In the genomic region with DNA sequence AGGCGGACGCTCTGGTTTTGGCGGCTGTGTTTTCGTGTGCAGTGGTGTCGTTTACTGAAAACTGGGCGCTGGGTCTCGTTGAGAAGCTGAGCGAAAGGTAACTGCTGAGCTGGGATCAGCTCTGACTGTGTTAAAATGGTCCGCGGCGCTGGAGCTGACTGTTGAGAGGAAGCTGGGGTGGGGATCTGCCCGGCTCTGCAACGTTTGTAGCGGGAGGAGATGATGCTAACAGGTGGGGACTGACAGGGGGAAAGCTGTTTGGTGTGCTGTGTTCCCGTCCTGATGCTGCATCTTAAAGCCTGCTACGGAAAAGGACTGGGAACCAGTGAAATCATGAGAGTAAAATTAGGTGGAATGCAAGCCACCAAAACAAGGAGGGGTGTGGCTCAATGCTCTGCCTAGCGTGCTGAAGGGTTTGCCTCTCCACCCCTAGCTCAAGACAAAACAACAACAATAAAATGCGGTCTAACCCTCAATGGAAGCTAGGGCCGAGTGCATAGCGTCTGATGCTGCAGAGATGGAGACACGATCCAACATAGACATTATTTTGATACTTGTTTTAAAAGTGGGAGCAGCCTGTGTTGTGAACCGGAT, we compare ENCODE assay signal across 8 mouse cellular contexts. TPM values are rescaled to one million over a fixed set of nuclear protein-coding genes. Genes with fewer than 3 reads are reported as not detected.
DNase-seq lines count a peak whose midpoint lies in the region; ATAC-seq and TF ChIP-seq lines count a peak whose summit lies in the region.

No protein-coding gene starts in this region.

- no peak for DNase-seq in heart, embryonic 10.5 days (ENCODE audit: low spot score)
- DNase-seq in heart, postnatal 14 days, result no peak
- DNase-seq in forebrain, embryonic 11.5 days (ENCODE audit: low spot score), result no peak
- peak in 2 of 3 experiments; percentile 22 to 24 for DNase-seq in liver, embryonic 14.5 days (ENCODE audit: low read depth in 3 of 3, low spot score in 3 of 3)
- DNase-seq in layer of hippocampus, postnatal 36 days, result no peak
- DNase-seq in c-Kit-positive CD71-positive TER-119-positive erythroid progenitor cells, embryonic 14.5 days (ENCODE audit: low spot score), result no peak
- no peak for DNase-seq in cerebellum, adult 11 months

- ATAC-seq in forebrain, embryonic 11.5 days (replicated peaks; ENCODE audit: low FRiP score), result peak; percentile 32
- ATAC-seq in liver, embryonic 14.5 days (ENCODE audit: insufficient read depth), result peak; percentile 57

- peak overlapping the region; percentile 95 for H3K27ac ChIP-seq in heart, embryonic 10.5 days
- H3K27ac ChIP-seq in ES-Bruce4 (ENCODE audit: insufficient read depth, low read length), result no peak overlapping the region
- no peak overlapping the region for H3K27ac ChIP-seq in forebrain, embryonic 11.5 days (ENCODE audit: low read depth, low read length)
- H3K27ac ChIP-seq in liver, embryonic 14.5 days, result peak overlapping the region; percentile 72

- H3K9ac ChIP-seq in ES-Bruce4 (ENCODE audit: low read depth, poor library complexity, severe bottlenecking), result peak overlapping the region; percentile 84
- H3K9ac ChIP-seq in forebrain, embryonic 11.5 days (ENCODE audit: low read length), result peak overlapping the region; percentile 77
- peak overlapping the region; percentile 87 for H3K9ac ChIP-seq in liver, embryonic 14.5 days (replicated peaks)

- TF ChIP-seq POLR2A in ES-Bruce4 (IDR thresholded peaks at IDR 0.05; ENCODE audit: insufficient read depth, low read length), result no peak

- H3K4me2 ChIP-seq in forebrain, embryonic 11.5 days (ENCODE audit: low read depth, low read length, severe bottlenecking), result peak overlapping the region; percentile 55
- peak overlapping the region; percentile 85 for H3K4me2 ChIP-seq in liver, embryonic 14.5 days (ENCODE audit: low read depth)

- H3K4me3 ChIP-seq in heart, embryonic 10.5 days, result peak overlapping the region; percentile 72
- peak overlapping the region; percentile 97 for H3K4me3 ChIP-seq in ES-Bruce4 (ENCODE audit: low read depth, low read length)
- H3K4me3 ChIP-seq in forebrain, embryonic 11.5 days (ENCODE audit: low read depth, low read length), result peak overlapping the region; percentile 65
- H3K4me3 ChIP-seq in liver, embryonic 14.5 days (ENCODE audit: insufficient read depth in 1 of 2, low read depth in 2 of 2, low read length in 2 of 2), result peak overlapping the region; percentile 93 to 96

- peaks cover 7% of the 10 kb centered on the region for H3K4me1 ChIP-seq in heart, embryonic 10.5 days
- peaks cover 2% of the 10 kb centered on the region for H3K4me1 ChIP-seq in ES-Bruce4 (ENCODE audit: control insufficient read depth, insufficient read depth, low read length)
- H3K4me1 ChIP-seq in forebrain, embryonic 11.5 days (replicated peaks; ENCODE audit: control insufficient read depth, insufficient read depth, low read length), result no peaks in the 10 kb centered on the region
- peaks cover 7 to 11% of the 10 kb centered on the region in 2 experiments; a peak in 3 of 4 replicates for H3K4me1 ChIP-seq in liver, embryonic 14.5 days (replicated peaks; ENCODE audit: control insufficient read depth in 2 of 2, insufficient read depth in 2 of 2, low read length in 1 of 2)

- H3K27me3 ChIP-seq in heart, embryonic 10.5 days (ENCODE audit: insufficient read depth, poor library complexity, severe bottlenecking), result no peaks in the 10 kb centered on the region
- H3K27me3 ChIP-seq in ES-Bruce4 (ENCODE audit: control insufficient read depth, insufficient read depth, low read length, poor library complexity, severe bottlenecking), result no peaks in the 10 kb centered on the region
- no peaks in the 10 kb centered on the region for H3K27me3 ChIP-seq in forebrain, embryonic 11.5 days (ENCODE audit: control insufficient read depth, insufficient read depth, low read length)
- H3K27me3 ChIP-seq in liver, embryonic 14.5 days (ENCODE audit: control insufficient read depth, insufficient read depth, low read length), result no peaks in the 10 kb centered on the region

- no peak for TF ChIP-seq EP300 in ES-Bruce4 (IDR thresholded peaks at IDR 0.05; ENCODE audit: insufficient read depth, low read depth, low read length)
- no peak for TF ChIP-seq EP300 in liver, embryonic 14.5 days (IDR thresholded peaks at IDR 0.05; ENCODE audit: low read depth)

- intact Hi-C loops in heart, postnatal 14 days (cut with DNase I), result no loop called here

- no peaks in the 10 kb centered on the region for H3K9me3 ChIP-seq in heart, embryonic 10.5 days
- H3K9me3 ChIP-seq in ES-Bruce4 (replicated peaks; ENCODE audit: control insufficient read depth, insufficient read depth, low read length, poor library complexity, severe bottlenecking), result no peaks in the 10 kb centered on the region
- no peaks in the 10 kb centered on the region for H3K9me3 ChIP-seq in forebrain, embryonic 11.5 days (ENCODE audit: control insufficient read depth, low read length)
- H3K9me3 ChIP-seq in liver, embryonic 14.5 days (ENCODE audit: control insufficient read depth, low read length), result no peaks in the 10 kb centered on the region

- H3K36me3 ChIP-seq in heart, embryonic 10.5 days, result no peaks in the 10 kb centered on the region
- H3K36me3 ChIP-seq in ES-Bruce4 (ENCODE audit: control insufficient read depth, insufficient read depth, low read length, poor library complexity, severe bottlenecking), result peaks cover 10% of the 10 kb centered on the region
- no peaks in the 10 kb centered on the region for H3K36me3 ChIP-seq in forebrain, embryonic 11.5 days (ENCODE audit: control insufficient read depth, insufficient read depth, low read length)
- no peaks in the 10 kb centered on the region for H3K36me3 ChIP-seq in liver, embryonic 14.5 days (replicated peaks; ENCODE audit: control insufficient read depth, insufficient read depth, low read depth)

- 2% methylated on average over 22 of the region's 22 CpGs for WGBS in heart, embryonic 10.5 days
- 1% methylated on average over 22 of the region's 22 CpGs for WGBS in forebrain, embryonic 11.5 days
- WGBS in liver, embryonic 14.5 days (ENCODE audit: insufficient replicate concordance), result under 1% methylated on average over 22 of the region's 22 CpGs

- TF ChIP-seq CTCF in ES-Bruce4 (IDR thresholded peaks at IDR 0.05; ENCODE audit: low read depth, low read length), result no peak
- TF ChIP-seq CTCF in liver, embryonic 14.5 days (IDR thresholded peaks at IDR 0.05; ENCODE audit: low read depth), result no peak

RNA-seq across cellular contexts. Expression of gene Mettl4, which starts 0.4 kb away (rescaled TPM):
- 18.1 and 18.8 TPM in 2 replicates for polyA plus RNA-seq in heart, embryonic 10.5 days (2016; fragmentation: Nextera tagmentation; extraction: Ambion mirVana)
- 1 to 10 TPM; 8.5 TPM for total RNA-seq in heart, postnatal 14 days (2021)
- 50.7 and 55.7 TPM in 2 replicates for polyA plus RNA-seq in ES-Bruce4 (2011; ENCODE audit: insufficient read depth, insufficient read length, low read depth, missing spikeins)
- polyA plus RNA-seq in forebrain, embryonic 11.5 days (2014; fragmentation: Nextera tagmentation; extraction: Ambion mirVana), result 37.4 and 40.5 TPM in 2 replicates
- polyA plus RNA-seq in liver, embryonic 14.5 days (2012; rRNA removed), result 3.8 and 5.1 TPM in 2 replicates
- 13.5 and 14.6 TPM in 2 replicates for polyA plus RNA-seq in liver, embryonic 14.5 days (2014; fragmentation: Nextera tagmentation; extraction: Ambion mirVana)
- 10 to 100 TPM; 16.1 to 16.2 TPM for total RNA-seq in layer of hippocampus, postnatal 36 days (2021)

Comparison
In these comparisons a context has a peak if more than half of its experiments do, and no peak if none do; other contexts are left out.
1. DNase-seq: peak in liver, embryonic 14.5 days (2 of 3); none in heart, embryonic 10.5 days (single experiment), heart, postnatal 14 days (0 of 2), forebrain, embryonic 11.5 days (single experiment), layer of hippocampus, postnatal 36 days (0 of 2), c-Kit-positive CD71-positive TER-119-positive erythroid progenitor cells, embryonic 14.5 days (single experiment) and cerebellum, adult 11 months (single experiment).
2. H3K27ac ChIP-seq: peak in heart, embryonic 10.5 days (single experiment) and liver, embryonic 14.5 days (single experiment); none in ES-Bruce4 (single experiment) and forebrain, embryonic 11.5 days (single experiment).
3. Peak in every context shown above with its lines, with median percentiles within 50 percentile points of each other: H3K4me3 ChIP-seq and H3K9ac ChIP-seq.